Mouse (Mus musculus) activated CD4-positive, CD25-positive, alpha-beta regulatory T cell, adult 9 weeks (primary cell): Measurements from ENCODE around the gene Gm20388. TPM values are rescaled to one million over a fixed set of nuclear protein-coding genes. Genes with fewer than 3 reads are reported as not detected.

Experiments used
- polyA plus RNA-seq: library from polyadenylated mRNA; unstranded; fragments of 100-300 nt; shearing (Covaris generic); gene quantifications from one replicate; pipeline ENCODE4 v1.2.1, GENCODE M21; 2017

Gm20388 gene
- polyA plus RNA-seq, 1 experiment from 2014 or later = 8.9 TPM

DNA sequence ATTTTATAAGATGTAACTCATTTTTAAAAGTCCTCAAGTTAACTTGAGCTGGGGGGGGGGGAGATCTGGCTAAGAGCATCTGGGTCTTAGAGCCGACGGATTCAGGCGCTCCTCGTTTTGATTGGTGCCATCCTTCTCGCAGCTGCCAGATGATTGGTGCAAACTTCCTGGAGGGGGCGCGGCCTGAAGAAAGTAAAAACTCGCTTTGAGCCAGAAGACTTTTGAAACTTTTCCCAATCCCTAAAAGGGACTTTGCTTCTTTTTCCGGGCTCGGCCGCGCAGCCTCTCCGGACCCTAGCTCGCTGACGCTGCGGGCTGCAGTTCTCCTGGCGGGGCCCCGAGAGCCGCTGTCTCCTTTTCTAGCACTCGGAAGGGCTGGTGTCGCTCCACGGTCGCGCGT, 1205.3 kb downstream of the Gm20388 start, which contains the start of gene Foxc2:
Foxc2 (plus strand) TSS at position 224 of the 400 bp plus-strand sequence.

DNA sequence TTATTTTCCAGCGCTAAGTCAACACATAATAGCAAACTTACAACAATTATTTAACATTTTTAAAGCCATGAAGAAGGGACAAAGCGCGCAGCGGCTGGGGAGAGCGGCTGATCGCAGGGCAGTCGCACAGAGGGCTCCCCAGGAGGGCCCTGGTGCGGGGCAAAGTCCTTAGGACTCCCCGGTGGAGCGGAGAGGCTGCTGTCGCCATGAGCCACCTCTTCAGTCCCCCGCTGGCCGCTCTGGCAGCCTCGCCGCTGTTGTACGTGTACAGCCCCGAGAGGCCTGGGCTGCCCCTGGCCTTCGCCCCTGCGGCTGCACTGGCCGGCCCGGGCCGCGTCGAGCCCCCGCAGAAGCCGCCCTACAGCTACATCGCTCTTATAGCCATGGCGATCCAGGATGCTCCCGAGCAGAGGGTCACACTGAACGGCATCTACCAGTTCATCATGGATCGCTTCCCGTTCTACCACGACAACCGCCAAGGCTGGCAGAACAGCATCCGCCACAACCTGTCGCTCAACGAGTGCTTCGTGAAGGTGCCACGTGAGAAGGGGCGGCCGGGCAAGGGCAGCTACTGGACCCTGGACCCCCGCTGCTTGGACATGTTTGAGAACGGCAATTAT, 1217.2 kb downstream of the Gm20388 start, which contains the start of gene Foxl1:
Foxl1 (plus strand) TSS at position 185 of the 620 bp plus-strand sequence.

DNA sequence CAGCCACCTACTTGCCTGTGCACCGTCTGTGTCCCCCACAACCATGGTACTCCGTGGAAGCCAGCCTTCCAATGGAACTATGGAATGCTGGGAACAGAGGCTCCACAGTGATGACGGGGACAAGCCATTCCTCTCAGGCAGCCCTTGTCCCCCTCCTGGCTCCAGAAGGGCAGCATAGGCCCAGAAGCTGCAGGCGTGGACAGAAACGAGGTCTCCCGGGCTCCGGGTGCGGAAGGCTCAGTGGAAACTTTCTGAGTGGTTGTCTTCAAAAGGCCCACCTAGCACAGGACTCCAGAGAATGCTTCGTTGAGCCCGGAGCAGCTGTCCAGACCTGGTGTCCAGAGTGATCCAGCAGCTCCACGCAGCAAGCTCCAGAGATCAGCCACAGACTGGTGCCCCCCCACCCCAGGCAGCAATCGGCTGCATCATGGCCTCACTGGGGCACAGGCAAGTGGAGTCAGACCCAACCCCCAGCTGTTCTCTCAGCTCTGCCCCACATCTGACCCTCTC, 1633.7 kb downstream of the Gm20388 start, which contains the start of gene 1700018B08Rik:
1700018B08Rik (minus strand) TSS at position 45 of the 510 bp plus-strand sequence.

DNA sequence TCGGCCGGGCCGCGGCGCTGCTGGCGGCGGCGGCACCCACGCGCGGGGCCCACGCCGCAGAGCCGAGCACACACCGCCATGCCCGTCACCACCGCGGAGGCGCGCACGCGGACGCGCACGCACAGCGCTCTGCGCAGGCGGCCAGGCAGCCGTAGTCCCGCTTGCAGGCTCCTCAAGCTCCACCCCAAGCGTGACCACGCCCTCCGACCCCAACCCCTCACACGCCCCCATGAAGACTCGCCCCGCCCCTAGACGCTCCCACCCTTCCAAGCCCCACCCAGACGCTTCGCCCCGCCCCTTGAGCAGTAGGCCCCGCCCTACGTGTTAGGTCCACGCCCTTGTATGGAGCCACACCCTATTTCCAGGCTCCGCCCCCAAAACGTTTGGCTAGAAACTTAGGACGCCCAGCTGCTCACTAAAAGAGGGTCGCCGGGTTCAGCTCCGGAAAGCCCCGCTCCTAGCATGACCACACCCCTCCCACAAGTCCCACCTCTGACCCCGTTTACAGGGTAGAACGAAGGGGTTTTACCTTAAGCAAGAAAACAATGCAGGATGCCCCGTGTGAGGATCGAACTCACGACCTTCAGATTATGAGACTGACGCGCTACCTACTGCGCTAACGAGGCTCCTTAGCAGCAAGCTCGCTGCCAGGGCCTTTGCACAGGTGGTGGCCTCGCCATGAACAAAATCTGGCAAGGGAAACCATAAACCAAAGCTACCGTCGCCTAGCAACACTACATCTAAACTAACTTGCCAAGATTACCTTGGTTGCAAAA, 1668.2 kb downstream of the Gm20388 start, which contains the start of gene Fbxo31:
Fbxo31 (minus strand) TSS at position 131 of the 776 bp plus-strand sequence.

DNA sequence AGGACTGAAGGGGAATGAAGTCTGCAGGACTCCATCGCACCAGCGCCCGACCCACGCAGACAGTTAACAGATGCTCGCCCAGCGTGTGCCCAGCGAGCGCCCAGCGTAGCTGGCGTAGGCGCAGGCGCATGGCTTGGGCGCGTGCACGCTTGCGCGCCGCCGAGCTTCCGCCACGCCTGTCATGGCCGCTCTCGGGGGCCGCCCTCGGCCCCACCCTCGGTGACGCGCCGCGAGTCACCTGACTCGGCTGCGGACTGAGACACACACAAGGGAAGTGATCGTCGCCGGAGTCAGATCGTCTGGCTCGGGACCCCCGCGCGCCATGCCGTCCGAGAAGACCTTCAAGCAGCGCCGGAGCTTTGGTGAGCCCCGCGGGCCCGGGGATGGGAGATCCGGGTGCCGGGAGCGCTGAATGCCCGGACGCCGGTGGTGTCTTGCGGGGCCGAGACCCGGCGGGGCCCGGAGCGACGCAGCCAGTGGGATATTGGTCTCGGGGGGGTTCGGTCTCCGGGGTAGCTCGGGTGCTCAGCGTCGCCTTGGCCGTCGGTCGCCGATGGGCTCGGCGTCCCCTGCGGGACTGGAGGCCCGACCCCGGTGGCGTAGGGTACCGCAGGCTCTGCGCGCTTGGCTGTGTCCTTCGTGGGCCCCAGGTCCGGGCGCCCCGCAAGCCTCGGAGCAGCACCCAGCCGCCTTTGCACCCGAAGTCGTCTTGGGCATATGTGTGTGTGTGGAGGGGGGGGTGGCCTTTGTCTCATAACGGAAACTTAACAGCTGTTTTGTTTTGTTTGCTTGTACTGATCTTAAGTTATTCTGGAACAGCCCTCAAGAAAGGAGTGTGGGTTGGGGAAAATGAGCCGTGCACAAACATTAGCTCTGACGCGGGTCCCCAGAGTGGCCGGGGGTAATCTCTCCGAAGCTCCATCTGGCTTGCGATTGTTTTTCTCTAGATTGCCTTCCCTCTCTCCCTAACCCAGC, 1679.8 kb downstream of the Gm20388 start, which contains the start of gene Map1lc3b:
Map1lc3b (plus strand) TSS at position 159 of the 975 bp plus-strand sequence.

DNA sequence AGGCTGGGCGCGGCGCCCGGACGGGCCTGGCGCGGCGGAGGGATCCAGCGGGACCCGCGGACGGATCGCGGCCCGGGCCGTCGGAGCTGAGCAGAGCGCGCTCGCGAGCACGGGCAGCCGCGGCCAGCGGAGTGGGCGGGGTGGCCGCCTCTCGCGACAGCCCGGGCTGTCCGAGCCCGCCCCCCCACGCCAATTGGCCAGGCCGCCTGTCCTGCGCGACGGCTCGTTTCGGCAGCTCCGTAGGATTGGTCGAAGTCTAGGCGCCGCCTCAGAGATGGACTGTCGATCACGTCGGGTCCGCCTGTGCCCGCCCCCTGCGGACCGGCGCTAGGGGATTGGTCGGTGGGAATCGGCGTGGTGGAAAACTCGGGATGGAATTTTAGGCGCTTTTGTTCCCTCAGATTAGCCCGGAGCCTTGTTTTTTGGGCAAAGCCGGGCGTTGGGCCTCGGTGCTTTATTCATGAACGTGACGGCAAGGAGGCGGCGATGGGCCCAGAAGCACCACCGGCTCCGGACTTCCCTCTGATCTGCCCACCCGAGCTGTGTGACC, 1742.2 kb downstream of the Gm20388 start, which contains the start of gene Zcchc14:
Zcchc14 (minus strand) TSS at position 128 of the 550 bp plus-strand sequence.

DNA sequence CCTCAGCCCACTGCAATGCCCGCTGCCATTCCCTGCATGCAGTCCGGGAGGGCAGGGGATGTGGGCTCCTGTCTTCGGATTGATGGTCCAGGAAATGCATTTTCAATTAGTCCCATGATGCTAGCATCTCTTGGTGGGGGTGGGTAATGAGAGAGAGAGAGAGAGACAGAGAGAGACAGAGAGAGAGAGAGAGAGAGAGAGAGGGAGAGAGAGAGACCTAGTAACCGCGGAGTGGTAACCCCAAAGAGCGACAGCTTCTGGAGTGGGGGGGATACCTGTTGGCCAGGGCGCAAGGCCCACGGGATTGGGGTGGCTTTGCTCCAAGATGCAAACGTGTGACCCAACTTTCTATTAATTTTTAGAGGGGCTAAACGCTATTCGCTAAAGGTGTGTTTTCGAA, 1818.7 kb downstream of the Gm20388 start, which contains the start of gene Jph3:
Jph3 (plus strand) TSS at position 301 of the 400 bp plus-strand sequence.

DNA sequence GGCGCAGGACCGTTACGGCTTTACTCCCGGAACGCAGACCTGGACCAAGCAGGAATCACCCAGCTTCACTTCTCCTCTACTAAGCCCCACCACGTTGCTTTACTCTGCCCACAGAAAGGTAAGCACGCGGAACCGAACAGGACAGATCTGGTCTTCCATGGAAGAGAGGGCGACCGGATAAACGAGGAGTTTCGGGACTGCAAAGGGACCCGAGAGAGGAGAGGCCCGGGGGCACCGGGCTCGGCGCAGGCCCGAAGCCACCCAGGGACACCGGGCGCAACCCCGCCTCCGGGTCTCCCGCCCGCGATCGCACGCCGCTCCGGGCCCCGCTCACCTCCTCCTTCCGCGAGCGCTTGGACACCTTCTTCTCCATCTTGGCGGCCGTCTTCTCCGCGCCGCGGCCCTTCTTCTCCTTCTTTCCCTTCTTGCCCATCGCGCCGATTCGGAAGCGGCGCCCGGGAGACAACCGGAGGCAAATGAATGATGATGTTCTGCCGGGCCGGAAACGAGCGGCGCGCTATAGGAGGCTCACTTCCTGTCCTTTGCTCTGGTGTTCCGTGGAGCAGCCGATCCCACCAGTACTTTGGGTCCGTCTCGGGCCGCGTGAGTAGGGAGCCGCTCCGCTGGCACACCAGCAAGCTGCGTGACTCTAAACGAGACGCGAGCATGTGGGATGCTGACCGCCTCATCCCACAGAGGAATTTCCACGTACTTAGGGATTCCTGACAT, 1918.6 kb downstream of the Gm20388 start, which contains the start of gene Klhdc4:
Klhdc4 (minus strand) TSS at position 522 of the 729 bp plus-strand sequence.

DNA sequence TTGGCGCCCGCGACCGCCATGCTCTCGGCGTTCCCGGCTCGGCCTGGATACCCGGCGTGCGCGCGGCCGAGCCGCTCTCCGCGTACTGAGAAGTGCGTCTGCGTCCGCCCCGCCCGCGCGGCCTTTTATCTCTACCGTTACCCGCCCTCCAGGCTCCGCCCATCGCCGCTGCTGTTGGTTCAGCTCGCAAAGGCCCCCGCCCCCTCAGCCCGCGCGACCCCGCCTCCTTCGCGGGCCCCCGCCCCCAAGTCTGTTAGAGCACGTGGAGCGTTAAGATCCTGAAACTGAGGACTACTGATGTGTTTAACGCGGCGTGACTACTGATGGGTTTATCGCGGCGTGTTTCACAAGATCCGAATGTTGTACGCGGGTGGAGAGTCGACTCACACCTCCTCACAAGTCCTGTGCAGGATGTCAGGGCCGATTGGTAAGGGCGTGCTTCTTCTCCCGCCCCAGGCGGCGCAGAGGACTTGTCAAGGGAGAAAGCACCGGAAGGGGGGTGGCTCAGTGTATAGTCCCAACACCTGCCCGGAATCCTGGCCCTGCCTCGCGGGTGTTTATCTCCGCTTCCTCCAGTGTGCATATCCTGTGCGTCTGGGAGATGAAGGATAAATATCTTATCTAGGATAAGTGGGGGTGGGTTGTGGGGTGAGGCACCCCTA, 1997.1 kb downstream of the Gm20388 start, which contains the start of gene Slc7a5:
Slc7a5 (minus strand) TSS at position 108 of the 662 bp plus-strand sequence.

DNA sequence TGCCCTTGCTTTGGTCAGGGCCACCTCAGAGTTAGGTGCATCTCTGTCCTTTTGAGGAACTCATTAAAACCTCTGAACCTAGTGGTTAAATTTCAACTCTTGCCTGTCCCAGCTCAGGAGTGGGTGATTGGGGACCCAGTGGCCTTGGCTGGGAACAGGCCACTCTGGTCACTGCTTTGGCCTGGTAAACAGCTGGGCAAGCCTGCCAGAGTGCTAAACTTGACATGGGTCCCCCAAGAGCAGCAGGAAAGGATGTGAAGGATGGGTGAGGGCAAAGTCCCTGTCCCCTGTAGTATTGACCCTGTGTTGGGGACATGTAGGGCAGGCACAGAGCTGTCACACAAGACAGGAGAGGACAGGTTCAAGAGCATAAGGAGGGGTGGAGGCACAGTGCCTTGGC, 2034.2 kb downstream of the Gm20388 start, which contains the start of gene Car5a:
Car5a (minus strand) TSS at position 74 of the 400 bp plus-strand sequence.

DNA sequence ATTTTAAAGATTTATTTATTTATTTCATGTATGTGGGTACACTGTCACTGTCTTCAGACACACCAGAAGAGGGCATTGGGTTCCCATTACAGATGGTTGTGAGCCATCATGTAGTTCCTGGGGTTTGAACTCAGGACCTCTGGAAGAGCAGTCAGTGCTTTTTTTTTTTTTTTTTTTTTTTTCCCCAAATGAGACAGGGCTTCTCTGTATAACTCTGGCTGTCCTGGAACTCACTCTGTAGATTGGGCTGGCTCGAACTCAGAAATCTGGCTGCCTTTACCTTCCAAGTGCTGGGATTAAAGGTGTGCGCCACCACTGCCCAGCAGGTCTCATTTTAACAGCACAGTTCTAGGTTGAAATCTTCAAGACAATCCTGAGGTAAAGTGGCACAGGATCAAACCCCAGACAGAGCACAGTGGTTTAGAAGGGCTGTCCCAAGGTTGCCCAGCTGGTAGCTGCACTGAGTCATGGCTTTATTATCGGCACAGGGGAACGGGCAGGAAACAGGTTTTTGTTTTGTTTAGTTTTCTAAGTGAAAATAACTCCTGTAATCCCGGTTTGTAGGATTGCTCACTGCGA, 2038.7 kb downstream of the Gm20388 start, which contains the start of gene Banp:
Banp (plus strand) TSS at position 529 of the 579 bp plus-strand sequence.

DNA sequence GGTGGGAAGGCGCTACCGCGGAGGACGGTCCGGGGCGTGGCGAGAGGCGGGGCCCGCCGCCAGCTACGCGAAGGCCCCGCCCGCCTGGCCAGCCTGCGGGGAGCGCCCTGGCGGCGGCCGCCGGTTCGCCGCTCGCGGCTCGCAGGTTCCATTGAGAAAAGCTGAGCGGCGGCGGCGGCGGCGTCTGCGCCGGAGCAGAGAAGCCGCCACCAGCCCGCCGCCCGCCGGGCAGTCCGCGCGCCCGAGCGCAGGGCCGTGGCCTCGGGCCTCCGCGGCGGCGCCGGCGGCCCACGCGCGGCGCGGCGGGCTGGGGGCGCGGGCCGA, 2371.4 kb downstream of the Gm20388 start, which contains the start of gene Zfpm1:
Zfpm1 (plus strand) TSS at position 107 of the 324 bp plus-strand sequence.

DNA sequence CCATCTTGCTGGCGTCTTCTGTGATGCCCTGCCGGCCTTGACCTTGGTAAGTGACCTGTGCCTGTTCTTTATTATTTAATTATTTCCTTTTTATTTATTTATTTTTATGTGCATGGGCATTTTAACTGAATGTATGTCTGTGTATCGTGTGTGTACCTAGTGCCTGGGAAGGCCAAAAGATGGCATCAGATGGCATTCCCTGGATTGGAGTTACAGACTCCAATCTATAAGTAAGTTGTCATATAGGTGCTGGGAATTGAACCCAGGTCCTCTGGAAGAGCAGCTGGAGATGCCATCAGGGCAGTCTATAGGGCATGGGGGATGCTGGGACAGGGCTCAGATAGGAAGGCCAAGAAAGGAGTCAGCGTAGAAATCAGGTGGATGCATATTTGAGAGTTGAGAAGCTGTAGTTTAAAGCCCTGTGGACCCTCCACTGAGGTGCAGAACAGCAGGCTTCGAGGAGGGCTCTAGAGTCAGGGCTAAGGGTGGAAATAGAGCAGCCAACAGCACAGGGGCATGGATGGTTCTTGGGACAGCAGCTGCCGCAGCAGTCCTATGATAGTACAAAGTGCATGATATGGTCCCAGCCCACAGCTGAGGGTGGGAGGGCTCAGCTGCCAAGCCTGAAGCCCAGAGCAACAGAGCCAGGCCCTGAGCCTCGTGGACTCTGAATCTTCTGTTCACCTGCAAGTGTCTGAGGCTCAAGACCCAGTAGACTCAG, 2450.2 kb downstream of the Gm20388 start, which contains the start of gene Trhr2:
Trhr2 (minus strand) TSS at position 51 of the 721 bp plus-strand sequence.

DNA sequence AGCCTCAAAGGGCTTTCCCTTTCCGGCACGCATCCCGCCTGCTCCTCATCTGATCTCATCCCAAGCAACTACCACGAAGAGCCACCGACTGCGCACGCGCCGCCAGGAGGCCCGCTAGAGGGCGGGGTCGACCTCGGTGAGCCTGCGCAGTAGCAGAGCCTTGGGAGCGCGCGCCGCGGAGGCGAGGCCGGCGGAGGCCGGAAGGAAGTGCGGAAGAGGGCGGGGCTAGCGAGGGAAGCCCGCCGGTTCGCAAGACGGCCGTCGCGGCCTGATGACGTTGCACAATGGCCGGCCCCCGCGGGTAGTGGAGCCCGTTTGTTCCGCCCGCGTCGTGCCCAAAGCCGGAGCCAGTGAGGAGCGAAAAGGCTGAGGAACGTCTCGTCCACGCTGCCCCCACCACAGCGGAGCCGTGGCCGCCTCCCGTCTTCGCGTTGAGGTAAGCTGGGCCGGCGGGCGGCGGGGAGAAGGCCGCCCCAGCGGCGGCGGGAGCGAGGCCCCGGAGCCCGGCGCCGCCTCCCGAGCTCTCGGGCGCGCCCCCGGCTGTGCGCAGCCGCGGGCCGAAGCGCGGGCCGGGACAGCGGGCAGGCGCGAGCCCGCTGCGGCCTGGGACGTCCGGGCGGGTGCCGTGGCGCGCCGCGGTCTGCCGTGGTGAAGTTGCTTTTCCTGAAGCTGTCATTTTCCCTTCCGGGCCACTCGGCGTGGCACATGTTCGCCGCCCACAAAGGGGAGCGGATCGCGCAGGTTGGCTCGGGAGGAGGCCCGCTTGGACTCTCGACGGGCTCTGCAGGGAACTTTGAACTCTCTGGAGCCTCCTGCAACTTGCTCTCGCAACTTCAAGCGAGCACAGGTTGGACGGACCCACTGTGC, 2466.0 kb downstream of the Gm20388 start, which contains the start of gene Zc3h18:
Zc3h18 (plus strand) TSS at position 245 of the 867 bp plus-strand sequence.

DNA sequence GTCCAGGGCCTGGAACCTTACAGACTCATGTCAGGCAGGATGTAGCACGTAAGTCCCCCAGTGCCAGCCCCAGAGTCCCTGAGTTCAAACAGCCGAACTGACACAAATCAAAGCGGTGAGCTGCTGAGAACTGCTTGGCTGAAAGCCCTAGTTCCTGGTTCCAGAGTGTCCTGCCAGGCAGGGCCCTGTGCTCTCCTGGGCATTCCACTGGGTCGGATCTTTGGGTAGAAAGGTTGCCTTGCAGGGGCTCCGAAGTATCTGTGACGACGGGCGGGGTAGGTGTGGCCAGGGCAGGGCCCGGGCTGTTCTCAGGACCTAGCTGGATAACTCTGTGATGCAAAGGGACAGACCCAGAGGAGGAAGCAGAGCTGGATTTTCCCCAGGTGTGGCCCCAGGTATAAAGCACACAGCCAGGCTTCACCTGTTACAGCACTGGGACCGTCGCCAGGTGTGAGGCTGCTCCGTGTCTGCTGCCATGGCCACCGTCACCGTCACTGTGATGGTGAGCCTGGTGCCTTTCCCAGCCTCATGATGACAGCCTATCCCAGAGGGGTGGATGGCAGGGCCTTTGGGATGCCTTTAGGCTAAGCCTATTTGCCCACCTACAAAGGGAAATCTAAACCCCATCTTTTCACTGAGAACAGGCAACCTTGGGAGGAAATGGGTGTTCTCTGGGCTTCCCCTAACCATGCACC, 2510.9 kb downstream of the Gm20388 start, which contains the start of gene Il17c:
Il17c (plus strand) TSS at position 645 of the 695 bp plus-strand sequence.

DNA sequence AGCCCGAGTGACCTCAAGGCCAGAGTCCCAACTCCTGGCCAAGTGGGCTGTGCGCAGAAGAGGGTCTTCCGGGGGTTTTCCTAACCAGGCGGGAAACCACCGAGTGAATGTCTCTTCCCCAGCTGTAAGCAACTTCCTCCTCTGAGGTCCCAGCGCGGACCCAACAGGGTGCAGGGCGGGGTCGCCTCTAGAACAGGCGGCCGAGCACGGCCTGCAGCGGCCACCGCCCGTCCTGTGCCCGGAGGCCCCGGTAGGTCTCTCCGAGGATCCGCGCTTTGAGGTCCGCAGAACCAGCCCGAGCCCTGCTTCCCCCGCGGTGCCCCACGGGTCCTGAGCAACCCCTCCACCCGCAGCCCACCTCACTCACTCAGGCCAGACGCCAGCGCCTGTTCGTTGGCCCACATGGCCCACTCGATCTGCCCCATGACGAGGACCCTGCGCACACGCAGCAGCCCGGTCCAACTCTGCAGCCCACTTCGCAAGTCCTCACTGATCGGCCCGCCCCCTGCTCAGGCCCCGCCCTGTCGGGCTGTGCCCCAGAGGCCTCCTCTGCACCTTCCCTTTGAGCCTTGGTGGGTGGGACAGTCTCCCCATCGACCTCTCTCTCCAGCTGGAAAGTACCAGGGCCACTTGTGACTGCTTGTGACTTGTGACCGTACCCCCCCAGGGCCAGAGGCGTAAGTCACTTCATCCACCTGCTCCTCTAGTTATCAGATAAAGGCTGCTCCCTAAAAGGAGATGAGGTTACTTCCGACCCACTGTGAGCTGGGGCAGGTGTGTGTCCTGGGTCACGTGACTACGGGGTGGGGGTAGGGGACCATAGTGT, 2522.0 kb downstream of the Gm20388 start, which contains the start of gene Cyba:
Cyba (minus strand) TSS at position 488 of the 826 bp plus-strand sequence.

